Mouse (Mus musculus) cerebellum, postnatal 10 days (tissue): ENCODE results near the gene Olfr905.

ENCODE experiments used
- DNase-seq, 2 experiments: peaks; one replicate each; pipeline ENCODE4 v3.0.0; 2021; ENCODE audit warnings: mixed read lengths in 2 of 2

The Olfr905 gene

DNA sequence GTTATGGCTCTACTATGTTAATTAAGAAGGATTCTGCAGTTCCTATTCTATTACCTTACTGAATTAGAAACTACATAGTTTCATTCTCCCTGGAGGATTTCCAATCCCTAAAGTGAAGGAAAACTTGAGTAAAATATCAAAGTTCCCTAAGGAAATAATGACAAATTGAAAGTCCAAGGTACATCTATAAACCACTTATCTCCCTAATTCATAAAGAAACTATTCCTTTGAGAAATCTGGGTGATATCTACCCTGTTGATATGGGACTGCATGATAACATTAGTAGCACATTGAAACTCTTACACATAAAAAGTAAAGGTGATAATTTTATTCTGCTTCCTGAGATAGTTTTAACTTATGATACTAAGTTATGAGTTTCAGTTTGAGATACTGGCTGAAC lies at the start of gene Olfr905:
TSS of gene Olfr905 (plus strand) at position 301 of the 400 bp plus-strand sequence.
- no peak for DNase-seq

DNA sequence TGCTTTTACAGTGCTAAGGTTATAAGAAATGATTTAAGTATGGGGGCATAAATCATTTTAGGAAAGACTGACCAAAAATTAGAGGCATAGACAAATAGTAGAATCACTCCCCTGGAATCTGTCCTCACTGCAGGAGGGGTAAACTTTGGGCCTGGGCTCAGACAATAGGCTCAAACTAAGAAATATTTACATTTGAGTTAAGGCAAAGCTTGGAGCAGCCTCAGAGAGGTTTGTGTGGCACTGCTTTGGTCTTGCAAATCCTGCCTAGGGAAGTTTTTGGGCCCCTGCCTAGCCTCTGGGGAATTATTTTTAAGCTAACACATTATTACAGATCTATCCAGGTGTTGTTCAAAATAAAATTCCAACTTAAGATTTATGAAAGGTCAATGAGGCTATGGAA lies 47.1 kb upstream of the Olfr905 start:
- no peak for DNase-seq

DNA sequence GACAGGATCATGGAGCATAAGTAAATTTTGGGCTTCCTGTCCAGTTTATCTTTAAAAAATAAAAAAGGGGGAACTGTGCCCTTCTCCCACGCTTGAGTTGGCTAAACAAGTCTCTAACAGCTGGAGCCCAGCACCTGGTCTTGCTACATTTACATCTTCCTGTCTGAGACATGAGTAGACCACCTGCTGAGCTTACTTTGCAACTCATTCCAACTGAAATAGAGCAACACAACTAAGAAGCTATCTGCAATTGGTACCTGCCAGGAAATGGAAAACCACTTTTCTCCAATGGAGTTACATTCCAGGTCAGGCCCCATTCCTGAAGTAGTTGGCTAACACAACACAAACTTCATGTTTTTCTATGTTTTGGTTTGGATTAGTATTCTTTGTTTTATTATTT lies 43.9 kb upstream of the Olfr905 start:
- DNase-seq, result no peak

DNA sequence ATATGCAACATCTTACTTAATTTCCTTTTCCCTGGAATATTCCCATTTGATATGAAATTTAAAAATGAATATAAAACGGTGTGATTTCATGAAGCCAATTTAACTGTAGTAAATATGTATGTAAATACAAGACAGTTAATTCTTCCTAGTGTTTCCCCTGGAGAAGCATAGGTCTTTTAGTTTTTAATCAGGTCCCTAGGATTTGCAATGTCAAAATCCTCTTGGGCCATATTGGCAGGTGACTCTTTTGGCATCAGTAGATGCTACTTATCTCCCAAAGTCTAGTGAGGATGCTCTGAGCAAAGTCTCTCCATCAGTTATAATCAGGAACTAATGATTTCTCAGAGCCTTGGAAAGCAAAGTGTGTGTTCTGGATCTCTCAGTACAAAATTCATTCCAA lies 41.8 kb upstream of the Olfr905 start, which contains the start of gene Olfr901:
TSS of gene Olfr901 (plus strand) at position 301 of the 400 bp plus-strand sequence.
- no peak for DNase-seq

DNA sequence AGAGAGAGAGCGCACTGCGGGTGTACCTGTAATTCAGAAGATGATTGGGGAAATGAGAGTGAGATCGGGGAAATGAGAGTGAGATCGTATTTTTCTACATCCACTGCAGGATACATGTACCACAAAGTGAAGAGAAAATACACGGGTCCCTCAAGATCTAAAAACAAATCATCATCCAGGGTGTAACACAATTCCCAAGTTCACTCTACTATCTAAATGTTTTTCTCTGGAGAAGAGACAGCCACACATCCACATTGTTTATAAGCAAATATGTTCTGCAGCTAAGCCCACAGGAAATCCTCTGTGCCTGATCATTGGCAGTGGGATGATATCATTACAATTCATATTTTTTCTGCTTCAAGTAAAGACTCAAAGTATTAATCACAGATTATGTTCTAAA lies 23.6 kb upstream of the Olfr905 start, which contains the start of gene Olfr902:
TSS of gene Olfr902 (plus strand) at position 301 of the 400 bp plus-strand sequence.
- DNase-seq, result no peak

DNA sequence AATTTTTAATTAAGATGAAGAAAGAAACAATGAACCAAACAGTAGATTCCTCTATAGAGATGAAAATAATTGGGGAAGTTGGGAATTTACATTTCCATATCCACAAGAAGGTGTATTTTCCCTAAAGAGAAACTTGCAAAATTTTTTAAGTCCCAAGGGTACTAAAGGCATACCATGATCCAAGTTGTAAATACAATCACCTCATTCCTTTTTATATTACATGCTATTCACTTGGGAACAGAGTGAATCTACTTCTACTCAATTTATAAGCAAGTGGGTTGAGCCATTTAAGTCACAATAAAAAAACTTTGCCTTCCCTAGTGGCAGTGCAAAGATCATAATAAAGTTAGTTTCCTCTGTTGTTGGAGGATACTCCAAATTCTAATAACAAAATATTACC lies 8.1 kb upstream of the Olfr905 start, which contains the start of gene Olfr904:
TSS of gene Olfr904 (plus strand) at position 301 of the 400 bp plus-strand sequence.
- DNase-seq, result no peak

DNA sequence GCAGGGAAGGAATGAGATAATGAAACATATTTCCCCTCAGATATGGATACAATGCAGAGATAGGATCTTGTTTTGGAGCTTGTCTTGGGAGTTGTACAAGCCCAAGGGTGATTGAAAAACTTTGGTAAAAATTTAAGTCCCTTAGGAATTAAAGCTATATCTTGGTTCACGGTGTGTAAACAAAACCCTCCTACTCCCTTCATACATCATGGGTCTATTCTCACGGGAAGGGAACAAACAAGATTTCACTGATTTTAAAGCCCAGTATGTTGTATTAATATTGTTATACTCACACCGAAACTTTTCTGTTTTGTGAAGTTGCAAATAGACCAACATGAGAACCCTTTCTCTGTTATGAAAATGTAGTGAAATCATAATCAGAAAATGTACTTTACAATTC lies 15.9 kb downstream of the Olfr905 start, which contains the start of gene Olfr906:
TSS of gene Olfr906 (plus strand) at position 301 of the 400 bp plus-strand sequence.
- no peak for DNase-seq

DNA sequence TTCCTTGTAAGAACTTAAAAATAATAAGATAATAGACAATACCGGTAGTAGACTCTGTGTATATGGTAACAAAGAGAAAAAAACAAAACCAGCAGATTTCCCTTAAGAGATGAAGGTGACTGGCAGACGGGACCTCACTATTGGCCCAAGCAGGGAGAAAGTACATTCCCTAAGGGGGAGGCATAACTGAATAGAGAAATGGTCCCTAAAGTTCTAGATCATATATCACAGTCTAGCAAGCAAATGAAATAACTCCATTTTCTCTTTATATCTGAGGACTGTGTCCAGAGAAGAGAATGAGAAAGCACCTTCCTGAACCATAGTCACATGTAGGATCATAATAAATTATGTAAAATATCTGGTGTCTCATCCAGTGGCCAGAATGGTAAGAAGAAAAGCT lies 24.6 kb downstream of the Olfr905 start, which contains the start of gene Olfr907:
TSS of gene Olfr907 (plus strand) at position 301 of the 400 bp plus-strand sequence.
- no peak for DNase-seq

DNA sequence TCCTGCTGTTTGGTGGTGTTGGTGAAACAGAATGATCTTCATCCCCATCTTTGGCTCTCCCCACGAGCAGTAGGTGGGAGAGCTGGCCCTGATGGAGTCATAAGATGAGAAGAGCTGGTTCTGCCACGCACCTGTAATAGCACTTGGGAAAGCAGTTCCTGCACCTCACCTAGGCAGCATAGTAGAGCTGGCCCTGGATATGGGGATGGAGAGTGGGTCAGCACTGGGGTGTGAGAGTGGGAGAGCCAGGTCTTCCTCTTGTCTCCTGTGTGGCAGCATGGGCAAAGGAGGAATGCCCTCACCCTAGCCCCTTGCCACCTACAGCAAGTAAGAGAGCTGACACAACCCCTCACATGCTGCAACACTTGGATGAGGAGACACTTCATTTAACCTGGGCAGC lies 41.4 kb downstream of the Olfr905 start:
- DNase-seq, result no peak

DNA sequence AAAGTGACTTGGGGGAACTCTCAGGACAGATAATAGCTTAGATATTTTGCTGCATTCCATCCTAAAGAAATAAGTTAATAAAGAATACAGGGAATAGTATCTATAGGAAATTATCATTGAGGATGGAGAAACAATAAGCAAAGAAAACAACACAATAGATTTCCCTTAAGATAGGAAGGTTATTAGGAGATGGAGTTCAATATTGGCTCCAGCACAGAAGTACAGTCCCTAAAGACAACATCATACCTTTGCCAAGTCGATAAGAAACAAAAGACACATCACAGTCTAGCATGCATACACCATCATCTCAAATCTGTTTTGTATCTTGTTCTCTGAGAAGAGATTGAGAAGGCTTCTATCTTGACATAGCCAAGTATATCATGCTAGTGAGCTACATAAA lies 50.4 kb downstream of the Olfr905 start, which contains the start of gene Olfr911-ps1:
TSS of gene Olfr911-ps1 (plus strand) at position 301 of the 400 bp plus-strand sequence.
- no peak for DNase-seq
